Mouse (Mus musculus): ENCODE results near the gene Cib2.

Cib2 gene

GRCm38 (mm10) chr9:54544212-54544953 lies 15.6 kb downstream of the Cib2 start:
- DNase-seq = no peak

GRCm38 (mm10) chr9:54540801-54541200 lies 19.2 kb downstream of the Cib2 start:
- no peak for DNase-seq

- DNase-seq = no peak
Measured at GRCm38 (mm10) chr9:54538684-54539083, 21.3 kb downstream of the Cib2 start, which contains the start of gene Sh2d7. TSS of gene Sh2d7 (plus strand) at chr9:54538984.

GRCm38 (mm10) chr9:54538244-54538643 lies 21.8 kb downstream of the Cib2 start:
- DNase-seq = no peak

GRCm38 (mm10) chr9:54537480-54537879 lies 22.5 kb downstream of the Cib2 start:
- no peak for DNase-seq

GRCm38 (mm10) chr9:54537030-54537429 lies 23.0 kb downstream of the Cib2 start:
- no peak for DNase-seq

- DNase-seq = peak; percentile 41 to 73
Measured at GRCm38 (mm10) chr9:54536236-54536635, 23.8 kb downstream of the Cib2 start.

GRCm38 (mm10) chr9:54533975-54534374 lies 26.0 kb downstream of the Cib2 start:
- peak in 1 of 2 experiments; percentile 20 for DNase-seq

- DNase-seq = no peak
Measured at GRCm38 (mm10) chr9:54532926-54533325, 27.1 kb downstream of the Cib2 start.

GRCm38 (mm10) chr9:54531421-54531820 lies 28.6 kb downstream of the Cib2 start:
- DNase-seq = no peak

- DNase-seq = no peak
Measured at GRCm38 (mm10) chr9:54530836-54531235, 29.2 kb downstream of the Cib2 start.

GRCm38 (mm10) chr9:54529950-54530349 lies 30.1 kb downstream of the Cib2 start:
- DNase-seq = no peak

- DNase-seq = no peak
Measured at GRCm38 (mm10) chr9:54527694-54528093, 32.3 kb downstream of the Cib2 start.

- DNase-seq = peak; percentile 50 to 79
Measured at GRCm38 (mm10) chr9:54520286-54520685, 39.7 kb downstream of the Cib2 start.

GRCm38 (mm10) chr9:54518921-54519320 lies 41.1 kb downstream of the Cib2 start:
- DNase-seq = no peak

- DNase-seq = no peak
Measured at GRCm38 (mm10) chr9:54515991-54516390, 44.0 kb downstream of the Cib2 start.

- peak; percentile 54 to 61 for DNase-seq
Measured at GRCm38 (mm10) chr9:54502873-54503272, 57.1 kb downstream of the Cib2 start.

GRCm38 (mm10) chr9:54502111-54502495 lies 57.9 kb downstream of the Cib2 start:
- peak; percentile 29 to 49 for DNase-seq

GRCm38 (mm10) chr9:54501453-54502110 lies 58.4 kb downstream of the Cib2 start, which contains the start of gene Dmxl2:
TSS of gene Dmxl2 (minus strand) at chr9:54501626.
- peak; percentile 97 to 98 for DNase-seq

- DNase-seq = peak; percentile 48 to 69
Measured at GRCm38 (mm10) chr9:54500832-54501452, 59.1 kb downstream of the Cib2 start.

- no peak for DNase-seq
Measured at GRCm38 (mm10) chr9:54499791-54500190, 60.2 kb downstream of the Cib2 start.

- DNase-seq = no peak
Measured at GRCm38 (mm10) chr9:54499291-54499690, 60.7 kb downstream of the Cib2 start.
